Mouse (Mus musculus) lung, postnatal 0 days (tissue): ENCODE measurements at regions not wholly inside any gene's neighbourhood (a gene's known extent, or its start where the extent isn't known, plus 50 kb on each side); places are given as distances from the start of the nearest gene placed in this dataset.

Experiments used
- CTCF ChIP-seq: IDR thresholded peaks from 2 replicates; pipeline ENCODE4 v1.5.1; 2016; ENCODE audit warnings: antibody characterized with exemption, mild to moderate bottlenecking
- EP300 ChIP-seq: IDR thresholded peaks from 2 replicates; pipeline ENCODE4 v1.6.1; 2016; ENCODE audit warnings: antibody characterized with exemption, mild to moderate bottlenecking, control low read depth

DNA sequence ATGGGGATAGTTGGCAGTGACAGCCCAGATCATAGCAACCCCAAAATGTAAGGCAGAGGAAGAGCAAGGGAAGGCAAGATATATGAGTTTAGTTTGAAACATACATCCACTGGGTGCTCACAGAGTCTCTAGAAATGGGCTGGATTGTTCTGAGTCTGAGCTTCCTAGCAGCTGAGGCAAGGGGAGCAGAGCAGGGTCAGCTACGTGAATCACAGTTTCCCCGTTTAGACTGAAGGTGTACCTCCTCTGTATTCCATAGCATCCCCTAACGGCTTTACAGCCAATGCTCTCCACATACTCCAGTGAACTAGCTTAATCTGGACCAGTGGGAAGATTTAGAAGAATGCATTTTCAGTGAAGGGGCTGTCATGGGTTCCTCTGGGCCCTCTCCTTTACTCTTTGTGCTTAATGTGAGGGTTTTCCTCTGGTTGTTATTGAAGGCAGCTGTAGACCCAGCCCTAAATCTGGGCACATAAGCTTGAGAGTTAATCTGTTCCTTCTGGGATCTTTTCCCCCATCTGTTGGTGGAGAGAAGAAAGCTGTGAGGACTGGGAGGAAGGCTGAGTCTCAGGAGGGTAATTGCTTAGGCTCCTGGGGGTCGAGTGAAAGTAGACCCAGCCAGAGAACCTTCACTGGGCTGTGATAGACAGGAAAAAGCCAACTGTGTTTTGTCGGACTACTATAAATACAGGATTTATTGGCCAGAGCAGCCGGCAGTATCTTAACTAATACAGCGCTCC, 411.8 kb upstream of the Klhl29 start:
- TF ChIP-seq CTCF = no peak
- no peak for TF ChIP-seq EP300
